14 mouse cellular contexts compared by ENCODE assay signal in the genomic region with DNA sequence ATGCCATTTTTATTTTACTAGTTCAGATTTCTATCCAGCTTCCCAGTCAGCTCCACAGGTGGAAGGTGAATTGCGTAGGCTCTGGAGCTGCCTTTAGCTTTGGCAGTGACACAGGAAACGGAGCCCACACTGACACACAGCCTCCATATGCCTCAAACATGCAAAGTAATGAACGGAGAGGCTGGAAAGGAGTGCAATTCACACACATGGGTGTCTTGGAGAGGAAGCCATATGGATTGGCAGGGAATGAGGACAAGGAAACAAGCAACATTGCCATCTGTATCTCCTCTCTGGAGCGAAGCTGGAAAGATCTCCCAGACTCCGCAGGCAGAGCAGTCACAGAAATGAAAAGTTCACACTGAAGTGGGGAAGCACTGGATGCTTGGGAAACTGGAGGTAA.
DNase-seq lines count a peak whose midpoint lies in the region; TF ChIP-seq lines count a peak whose summit lies in the region.
"Had no signal": no experiment of that assay in that cellular context is flagged by ENCODE, and none has a peak within 500 bp of the region (broad histone marks: within the 10 kb centered on the region; RNA-seq: fewer than 3 reads in every experiment).

No protein-coding gene starts in this region.

- H3K4me1 ChIP-seq in cerebellum, adult 2 months (ENCODE audit: control insufficient read depth, insufficient read depth, low read length), result peaks cover 7% of the 10 kb centered on the region; the same call in 1 of the 2 replicates
- H3K4me1 ChIP-seq: embryonic facial prominence, embryonic 12.5 days; limb, embryonic 12.5 days; megakaryocyte, embryonic 14.5 days had no signal

- intact Hi-C loops in left cerebral cortex, postnatal 14 days (cut with DNase I), result no loop called here

- no peaks in the 10 kb centered on the region for H3K27me3 ChIP-seq in cerebellum, adult 2 months (ENCODE audit: control insufficient read depth, insufficient read depth, low read length)
- H3K27me3 ChIP-seq: embryonic facial prominence, embryonic 12.5 days; limb, embryonic 12.5 days; megakaryocyte, embryonic 14.5 days had no signal

- WGBS in cerebellum, adult 2 months, result 15% methylated on average over 5 of the region's 5 CpGs

- H3K27ac ChIP-seq in cerebellum, adult 2 months (ENCODE audit: insufficient read depth, low read length), result no peak overlapping the region
- no peak overlapping the region for H3K27ac ChIP-seq in layer of hippocampus, adult 2 months
- H3K27ac ChIP-seq: embryonic facial prominence, embryonic 12.5 days; limb, embryonic 12.5 days had no signal

- no peak overlapping the region for H3K4me3 ChIP-seq in cerebellum, adult 2 months (replicated peaks; ENCODE audit: insufficient read depth, low read depth, low read length)
- H3K4me3 ChIP-seq in layer of hippocampus, adult 2 months, result no peak overlapping the region
- H3K4me3 ChIP-seq: embryonic facial prominence, embryonic 12.5 days; limb, embryonic 12.5 days; megakaryocyte, embryonic 14.5 days had no signal

- no peak for TF ChIP-seq POLR2A in cerebellum, adult 2 months (IDR thresholded peaks at IDR 0.05; ENCODE audit: borderline replicate concordance, insufficient read depth, low read length)
- no peak for TF ChIP-seq POLR2A in brain, embryonic 14.5 days (IDR thresholded peaks at IDR 0.05; ENCODE audit: borderline replicate concordance, extremely low read depth, insufficient read depth, insufficient read length, poor library complexity, severe bottlenecking)

- TF ChIP-seq CTCF in cerebellum, adult 2 months (IDR thresholded peaks at IDR 0.05; ENCODE audit: borderline replicate concordance, insufficient read depth, low read depth, low read length), result no peak
- no peak for TF ChIP-seq CTCF in brain, embryonic 14.5 days (IDR thresholded peaks at IDR 0.05; ENCODE audit: borderline replicate concordance, extremely low read depth, insufficient read depth, insufficient read length)
- TF ChIP-seq CTCF in layer of hippocampus, adult 2 months (conservative IDR thresholded peaks at IDR 0.05), result no peak

- peak; percentile 14 to 59 for DNase-seq in cerebellum, adult 2 months
- no peak for DNase-seq in cerebellum, adult 11-12 months
- peak; percentile 88 for DNase-seq in brain, embryonic 14.5 days (ENCODE audit: low read depth)
- DNase-seq in layer of hippocampus, adult 2 months (ENCODE audit: low spot score in 2 of 2), result peak; percentile 73 to 86
- peak; percentile 51 to 69 for DNase-seq in left cerebral cortex, postnatal 14 days (ENCODE audit: low spot score in 2 of 2)
- no peak for DNase-seq in kidney, postnatal 4 days
- DNase-seq in MN1 (ENCODE audit: low spot score), result no peak
- DNase-seq in embryo, embryonic 9.5 days (ENCODE audit: extremely low spot score), result no peak
- DNase-seq: gastrocnemius, postnatal 36 days; heart, postnatal 14 days; lung, adult 2 months had no signal

Comparison
In these comparisons a context has a peak if more than half of its experiments do, and no peak if none do; other contexts are left out.
1. DNase-seq: peak in cerebellum, adult 2 months (2 of 2), brain, embryonic 14.5 days (single experiment), layer of hippocampus, adult 2 months (2 of 2) and left cerebral cortex, postnatal 14 days (2 of 2); none in cerebellum, adult 11-12 months (single experiment), kidney, postnatal 4 days (0 of 2), MN1 (single experiment) and embryo, embryonic 9.5 days (single experiment).